Mouse (Mus musculus) spleen, adult 12 weeks (tissue): ENCODE data around the gene Adck2.
A peak's percentile ranks its signal among the peaks of the same experiment; 100 is the strongest.

Source experiments
- DNase-seq: peaks from one replicate; pipeline ENCODE4 v3.0.0; 2022; ENCODE audit warnings: low spot score

The Adck2 gene

DNA sequence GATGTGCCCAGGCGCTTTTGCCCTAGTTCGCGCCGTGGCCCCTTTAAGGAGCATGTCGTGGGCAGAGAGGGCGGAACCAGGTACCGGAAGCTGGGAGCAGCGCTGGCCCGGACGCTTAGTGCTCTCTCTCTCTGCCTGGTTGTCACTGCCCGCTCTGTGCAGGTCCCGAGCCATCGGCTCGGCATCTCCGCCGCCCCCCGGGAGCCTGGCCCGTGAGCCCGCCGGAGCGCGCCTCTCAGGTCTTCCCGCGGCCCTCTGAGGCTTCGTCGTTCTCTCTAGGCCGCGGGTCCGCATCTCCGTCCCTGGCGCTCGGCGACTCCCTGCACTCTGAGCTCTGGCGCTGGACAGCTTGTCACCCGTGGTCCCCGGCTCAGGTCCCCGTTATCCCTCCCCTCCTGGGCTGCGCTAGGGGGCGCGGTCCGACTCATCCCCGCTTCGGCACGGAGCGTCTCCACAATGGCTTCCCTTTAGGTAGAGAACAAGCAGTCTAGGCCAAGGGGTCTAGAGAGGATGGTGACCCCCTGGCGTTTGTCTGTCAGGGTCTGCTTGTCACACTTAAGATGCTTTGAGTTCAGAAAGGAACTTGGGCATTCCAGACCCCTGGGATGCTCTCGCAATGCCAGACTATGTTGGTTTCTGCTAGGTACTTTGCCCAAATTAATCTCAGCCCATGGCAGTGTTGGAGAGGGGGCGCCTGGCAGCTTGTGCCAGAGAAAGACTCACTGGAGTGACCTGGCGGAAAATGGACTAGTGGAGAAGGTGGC, at the start of gene Adck2:
Gene Adck2, plus strand, starts transcription at position 83 of the 764 bp plus-strand sequence.
- DNase-seq = peak; percentile 68

- DNase-seq = no peak
Observed at GRCm38 (mm10) chr6:39526797-39527196, 46.9 kb upstream of the Adck2 start.

DNA sequence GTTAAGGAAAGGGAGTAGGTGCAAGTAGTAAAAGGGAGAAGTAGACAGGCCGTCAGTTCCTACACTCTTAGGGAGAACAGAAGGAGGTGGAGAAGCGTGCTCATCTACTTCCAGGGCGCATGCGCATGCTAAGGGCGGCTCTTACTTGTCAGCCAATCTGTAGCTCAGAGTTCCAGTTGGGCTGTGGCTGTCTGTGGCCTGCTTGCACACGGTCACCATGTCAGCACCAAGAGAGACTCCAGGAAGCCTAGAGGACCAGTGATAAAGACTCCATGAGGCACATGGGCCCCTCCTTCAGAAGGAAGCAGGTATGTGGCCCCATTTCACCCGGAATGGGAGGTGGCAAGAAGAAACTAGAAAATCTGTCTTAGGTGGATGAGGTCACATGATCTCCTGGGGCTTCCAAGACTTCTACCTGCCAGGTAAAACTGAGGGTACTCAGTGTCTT, 46.3 kb upstream of the Adck2 start:
- no peak for DNase-seq

- DNase-seq = no peak
Observed at GRCm38 (mm10) chr6:39527811-39528210, 45.9 kb upstream of the Adck2 start.

DNA sequence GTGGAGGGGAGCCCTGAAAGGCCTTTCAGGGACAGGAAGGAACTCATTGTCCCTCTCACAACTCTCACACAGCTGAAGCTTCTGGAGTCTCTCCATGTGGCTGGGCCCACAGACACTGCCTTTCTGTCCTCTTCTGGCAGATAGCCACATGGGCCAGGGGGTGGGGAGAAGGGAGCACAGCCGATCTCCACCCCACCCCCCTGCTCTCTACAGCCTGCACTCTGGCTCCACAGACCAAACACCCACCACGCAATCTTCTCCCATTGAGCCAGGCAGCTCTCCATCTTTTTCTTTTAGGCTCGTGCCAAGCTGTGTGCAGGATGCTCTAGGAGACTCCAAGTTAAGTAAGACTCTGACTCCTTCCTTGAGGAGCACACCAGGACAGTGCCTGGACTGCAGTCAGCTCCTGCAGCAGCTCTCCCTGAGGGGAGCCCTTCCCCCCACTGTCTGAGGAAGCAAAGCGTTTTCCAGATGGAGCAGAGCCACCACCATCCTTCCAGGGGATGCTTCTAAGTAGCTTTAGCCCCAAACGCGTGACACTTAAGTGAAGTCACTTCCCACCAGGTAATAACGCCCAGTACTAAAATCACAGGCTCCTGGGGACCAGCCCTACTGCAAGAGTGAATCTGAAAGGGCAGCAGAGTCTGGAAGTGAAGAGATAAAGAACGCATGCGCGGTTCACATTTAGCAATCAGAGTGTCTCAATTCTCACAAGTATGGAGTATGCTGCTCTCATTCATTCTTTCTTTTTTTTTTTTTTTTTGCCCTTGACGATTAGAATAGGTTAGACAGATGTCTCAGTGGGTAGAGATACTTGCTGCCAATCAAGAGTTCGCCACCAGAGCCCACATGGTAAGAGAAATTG, 44.8 kb upstream of the Adck2 start:
- DNase-seq = no peak

GRCm38 (mm10) chr6:39534944-39535343, 38.7 kb upstream of the Adck2 start:
- no peak for DNase-seq

DNA sequence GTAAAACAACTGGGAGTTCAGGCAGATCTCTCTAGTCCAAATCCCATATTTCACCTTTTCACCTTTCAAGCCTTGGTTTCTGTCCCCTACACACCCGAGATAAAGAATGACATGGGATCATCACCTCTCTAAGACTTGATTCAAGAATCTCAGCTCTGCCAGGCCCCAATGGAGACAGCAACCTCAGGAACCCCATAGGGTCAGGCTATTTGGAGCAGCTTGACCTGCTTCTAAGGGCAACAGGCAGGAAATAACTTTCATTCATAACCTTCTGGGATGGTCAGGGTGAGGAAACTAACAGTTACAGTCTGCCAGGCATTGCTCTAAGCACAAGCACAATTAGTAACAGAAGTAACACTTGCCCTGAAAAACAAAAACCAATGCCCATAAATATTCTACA, 37.1 kb upstream of the Adck2 start:
- no peak for DNase-seq

GRCm38 (mm10) chr6:39537276-39537675, 36.4 kb upstream of the Adck2 start:
- no peak for DNase-seq

DNA sequence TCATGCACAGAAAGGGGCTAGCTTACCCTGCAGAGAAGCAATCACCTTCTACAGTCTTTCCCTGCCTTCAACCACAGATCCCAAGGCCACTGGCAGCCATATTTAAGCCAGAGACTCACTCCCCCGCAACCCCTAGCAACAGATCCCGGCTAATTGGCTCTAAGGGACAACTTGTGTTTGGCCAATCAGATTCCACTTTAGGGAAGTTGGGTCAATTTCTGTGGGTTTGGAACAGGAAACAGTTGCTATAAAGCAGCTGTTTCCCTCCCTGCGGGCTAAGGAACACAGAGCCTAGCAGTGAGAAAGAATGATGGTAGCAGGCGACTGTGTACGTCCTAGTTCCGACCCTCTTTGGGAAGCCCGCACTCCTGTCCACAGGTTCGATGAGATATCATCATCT, 35.4 kb upstream of the Adck2 start:
- DNase-seq = no peak

DNA sequence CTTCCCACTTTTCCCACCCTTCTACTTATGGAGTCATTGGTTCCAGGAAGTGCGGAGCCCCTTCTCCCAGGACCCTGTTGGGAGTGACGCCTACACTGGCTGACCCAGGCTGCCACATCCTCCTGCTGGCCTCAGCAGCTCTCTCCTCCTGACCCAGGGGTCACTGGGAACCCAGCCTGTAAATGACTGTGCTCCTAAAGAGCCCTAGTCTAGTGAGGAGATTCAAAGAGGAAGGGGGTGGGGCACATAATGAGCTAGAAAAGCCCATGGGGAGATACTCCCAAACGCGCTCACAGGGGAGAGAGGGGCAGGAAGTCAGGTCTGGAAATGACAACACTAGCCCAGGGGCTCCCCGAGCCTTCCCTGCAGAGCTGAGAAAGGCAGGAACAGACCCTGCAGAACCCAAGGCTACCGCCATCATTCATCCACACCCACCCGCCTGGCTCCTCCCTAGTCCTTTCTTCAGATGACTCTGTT, 34.0 kb upstream of the Adck2 start:
- no peak for DNase-seq

DNA sequence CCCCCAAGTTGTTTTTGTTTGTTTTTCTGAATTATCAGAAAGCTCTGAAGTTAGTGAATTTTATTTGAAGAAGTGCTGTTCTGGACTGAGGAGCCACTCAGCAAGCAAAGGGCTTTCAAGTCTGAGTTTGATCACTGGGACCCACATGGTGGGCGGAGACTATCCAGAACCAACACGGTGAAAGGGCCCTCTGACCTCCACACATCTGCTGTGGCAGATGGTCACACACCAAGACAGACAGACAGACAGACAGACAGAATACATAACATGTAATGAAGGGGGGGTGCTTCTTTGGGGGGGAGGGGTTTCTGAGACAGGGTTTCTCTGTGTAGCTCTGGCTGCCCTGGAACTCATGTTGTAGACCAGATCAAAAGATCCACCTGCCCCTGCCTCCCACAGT, 33.1 kb upstream of the Adck2 start:
- DNase-seq = no peak

DNA sequence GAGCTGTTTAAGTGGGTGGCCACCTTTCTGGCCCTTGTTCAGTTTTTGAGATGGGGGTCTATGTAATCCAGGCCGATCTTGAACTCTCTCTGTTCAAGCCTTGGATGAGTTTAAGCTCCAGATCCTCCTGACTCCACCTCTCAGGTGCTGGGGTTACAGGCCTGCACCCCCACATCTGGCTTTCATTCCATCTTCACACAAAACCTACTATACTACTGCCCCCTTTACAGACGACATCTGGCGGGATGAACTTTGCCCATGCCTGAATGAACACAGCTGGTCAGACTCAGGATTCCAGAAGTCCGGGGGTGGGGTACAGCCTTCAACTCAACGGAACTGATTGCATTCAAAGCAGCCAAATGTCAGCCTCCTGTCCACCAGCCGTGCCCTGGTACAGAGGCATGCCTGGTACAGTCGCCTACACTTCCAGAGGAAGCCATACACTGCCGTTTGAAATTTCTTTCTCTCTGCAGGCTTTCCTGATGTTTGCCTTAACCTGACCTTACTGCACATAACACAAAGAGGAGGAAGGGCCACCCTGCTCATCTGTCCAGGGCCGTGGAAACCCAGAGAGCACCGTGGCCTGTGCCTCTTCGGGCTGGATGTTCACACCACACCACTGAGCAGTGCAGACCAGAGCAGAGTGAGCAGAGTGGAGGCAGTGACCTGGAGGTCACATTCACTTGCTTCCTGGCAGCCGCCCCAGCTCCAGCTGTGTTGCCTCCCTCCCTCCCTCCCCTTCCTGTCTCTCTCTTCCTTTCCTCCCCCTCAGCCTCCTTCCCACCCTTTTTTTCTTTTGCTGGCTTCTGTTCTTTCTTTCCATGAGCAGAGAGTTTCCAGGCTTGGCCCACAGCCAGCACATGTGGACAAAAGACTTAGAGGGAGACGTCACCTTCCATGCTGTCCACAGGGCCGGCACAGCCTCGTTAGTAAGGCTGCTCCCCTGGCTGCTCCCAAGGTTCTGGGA, 30.8 kb upstream of the Adck2 start:
- no peak for DNase-seq

- DNase-seq = no peak
Observed at GRCm38 (mm10) chr6:39543769-39544420, 29.8 kb upstream of the Adck2 start.

DNA sequence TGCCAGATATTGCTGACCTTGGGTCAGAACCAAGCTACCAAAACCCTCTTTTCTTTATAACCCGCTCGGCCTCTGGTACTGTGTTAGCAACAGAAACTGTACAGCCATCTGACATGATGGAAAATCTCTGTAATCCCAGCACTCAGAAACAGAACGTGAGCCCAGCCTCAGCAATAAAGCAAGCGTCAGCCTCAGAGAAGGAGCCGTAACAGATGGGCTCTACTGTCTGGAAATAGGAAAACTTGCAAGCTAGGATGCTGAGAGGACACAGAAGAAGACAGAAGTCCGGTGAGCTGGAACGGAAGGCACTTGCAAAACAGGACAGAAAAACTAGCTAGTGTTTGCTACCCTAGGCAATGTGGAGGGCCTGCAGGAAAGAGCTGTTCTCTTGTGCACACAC, 28.2 kb upstream of the Adck2 start:
- no peak for DNase-seq

DNA sequence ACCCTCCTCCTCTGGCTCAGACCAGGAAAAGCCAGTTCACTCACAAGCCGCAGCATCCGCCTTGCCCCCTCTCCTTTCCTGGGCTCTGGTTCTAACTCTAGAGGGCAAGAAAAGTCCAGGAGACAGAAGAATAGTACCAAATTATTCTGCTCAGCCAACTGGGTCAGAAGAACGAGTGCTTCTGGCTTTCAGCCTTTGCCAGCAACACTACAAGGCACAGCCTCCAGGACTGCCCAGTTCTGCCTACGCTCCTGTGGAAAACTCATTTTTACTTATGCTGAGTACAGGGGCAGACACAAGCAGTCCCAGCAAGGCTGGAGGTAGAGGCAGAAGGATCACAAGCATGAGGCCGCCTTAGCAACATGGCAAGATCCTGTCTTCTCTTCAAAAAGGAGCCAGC, 25.6 kb upstream of the Adck2 start:
- no peak for DNase-seq

DNA sequence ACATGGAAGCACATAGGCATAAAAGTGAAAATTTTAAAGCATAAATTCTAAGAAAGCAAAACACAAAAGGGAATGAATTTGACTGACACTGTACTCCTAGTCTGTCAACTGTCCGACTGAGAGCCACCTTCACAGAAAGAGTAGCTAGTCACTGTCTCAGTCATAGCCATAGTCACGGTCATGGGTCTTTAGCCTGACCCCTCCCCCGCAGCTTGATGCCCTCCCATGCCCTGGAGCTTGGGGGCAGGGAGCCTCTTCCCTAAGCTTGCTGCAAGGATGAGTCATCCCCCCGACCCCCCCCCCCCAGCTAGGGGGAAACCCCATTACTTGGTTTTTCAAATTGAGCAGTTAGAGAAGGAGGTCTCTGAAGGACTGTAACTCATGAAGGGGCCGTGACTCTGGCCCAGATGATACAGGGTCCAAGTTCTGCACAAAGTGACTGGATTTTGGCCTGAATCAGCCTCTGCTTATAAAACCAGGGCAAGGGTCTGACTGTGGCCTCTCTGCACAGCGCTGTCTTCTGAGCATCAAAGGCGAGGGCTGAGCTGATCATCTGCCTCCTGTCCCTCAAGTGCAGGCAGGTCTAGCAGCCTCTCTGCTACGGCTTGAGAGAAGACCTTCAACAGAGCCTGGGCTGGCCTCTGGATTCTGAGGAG, 21.6 kb upstream of the Adck2 start:
- DNase-seq = no peak

DNA sequence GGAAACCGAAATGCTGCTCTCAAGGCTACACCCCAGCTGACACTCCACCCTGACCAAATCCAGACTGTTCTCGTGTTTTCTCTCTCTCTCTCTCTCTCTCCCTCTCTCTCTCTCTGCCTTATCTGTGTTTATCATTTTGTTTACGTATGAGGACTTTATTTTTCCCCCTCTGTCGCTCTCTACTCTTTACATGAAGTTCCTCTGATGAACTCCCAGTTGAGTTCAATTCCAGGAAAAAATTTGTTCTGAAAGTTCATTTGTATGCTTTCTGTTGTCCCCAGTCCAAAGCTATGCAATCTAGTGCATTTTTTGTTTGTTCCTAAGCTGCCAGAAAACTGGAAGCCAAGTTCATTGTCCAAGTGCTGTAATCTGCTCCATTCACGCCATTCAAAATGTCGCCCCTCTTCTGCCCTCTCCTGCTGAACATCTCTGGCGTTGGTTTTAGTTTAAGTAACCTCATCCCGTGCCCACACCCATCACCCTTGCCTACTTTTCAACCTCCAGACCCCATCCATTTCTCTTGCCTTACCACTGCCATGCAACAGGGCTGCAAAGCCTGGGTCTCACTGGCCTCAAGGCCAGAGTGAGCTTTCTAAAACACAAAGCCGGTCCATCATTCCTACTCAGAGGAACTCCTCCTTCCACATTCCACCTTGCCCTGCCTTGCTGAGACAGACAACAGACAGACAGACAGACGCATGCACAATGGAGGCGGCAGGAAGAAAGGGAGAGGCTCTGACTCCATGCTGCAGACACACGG, 18.6 kb upstream of the Adck2 start:
- DNase-seq = no peak

- DNase-seq = no peak
Observed at GRCm38 (mm10) chr6:39555648-39555945, 18.1 kb upstream of the Adck2 start.

GRCm38 (mm10) chr6:39556900-39557659, 16.6 kb upstream of the Adck2 start:
- DNase-seq = no peak
